Mouse (Mus musculus) CH12.LX (cell line): ENCODE measurements around the gene Stra8. TPM values are rescaled to one million over a fixed set of nuclear protein-coding genes. Genes with fewer than 3 reads are reported as not detected.

Experiments
- DNase-seq: peaks from one replicate; pipeline ENCODE4 v3.0.0-alpha.2; 2013; ENCODE audit errors: extremely low read depth
- H3K27ac ChIP-seq: 2 replicates; pipeline ENCODE4 v1.5.1; 2012; ENCODE audit warnings: low read depth, mild to moderate bottlenecking, control low read depth, moderate library complexity; ENCODE audit not compliant: insufficient read depth
- H3K27me3 ChIP-seq: replicated peaks from 2 replicates; pipeline ENCODE3; 2012; ENCODE audit warnings: inconsistent platforms
- H3K36me3 ChIP-seq, 2 experiments: replicated peaks in 1 of 2; 2 replicates each; pipeline versions ENCODE3 to v1.6.1; 2012; ENCODE audit warnings: inconsistent platforms in 1 of 2, low read length in 1 of 2, mild to moderate bottlenecking in 1 of 2, mixed read lengths in 1 of 2, moderate library complexity in 1 of 2; ENCODE audit not compliant: control insufficient read depth in 1 of 2, insufficient read depth in 1 of 2
- H3K4me1 ChIP-seq, 2 experiments: 2 replicates each; pipeline ENCODE4 v1.6.1; 2012; ENCODE audit warnings: inconsistent platforms in 1 of 2, moderate library complexity in 1 of 2; ENCODE audit not compliant: insufficient read depth in 2 of 2, control insufficient read depth in 1 of 2
- H3K4me2 ChIP-seq: 2 replicates; pipeline ENCODE4 v1.6.1; 2012; ENCODE audit warnings: low read depth, mild to moderate bottlenecking, control low read depth; ENCODE audit not compliant: poor library complexity, insufficient read depth, severe bottlenecking
- H3K4me3 ChIP-seq, 3 experiments: fragments of 150-350 bp in 1 of 3; sonication (generic) in 1 of 3; replicated peaks in 1 of 3; 2 replicates each; pipeline versions ENCODE3 to v1.5.1; 2011 to 2012; ENCODE audit warnings: low read depth in 2 of 3, low read length in 2 of 3, mild to moderate bottlenecking in 2 of 3, moderate library complexity in 2 of 3, control low read depth in 1 of 3, improper control_type of control experiment in 1 of 3, inconsistent platforms in 1 of 3, mixed read lengths in 1 of 3; ENCODE audit not compliant: poor library complexity in 1 of 3
- H3K79me2 ChIP-seq: replicated peaks from 2 replicates; pipeline ENCODE4 v1.6.1; 2012; ENCODE audit warnings: mild to moderate bottlenecking, moderate library complexity; ENCODE audit not compliant: control insufficient read depth, poor library complexity, insufficient read depth, severe bottlenecking; ENCODE audit errors: extremely low read depth
- H3K9ac ChIP-seq: 2 replicates; pipeline ENCODE4 v1.6.1; 2012; ENCODE audit warnings: low read depth, mild to moderate bottlenecking, control low read depth, moderate library complexity; ENCODE audit not compliant: insufficient read depth
- H3K9me3 ChIP-seq: replicated peaks from 2 replicates; pipeline ENCODE3; 2012; ENCODE audit warnings: low read length, inconsistent platforms, mixed read lengths
- CTCF ChIP-seq, 2 experiments: IDR thresholded peaks in 1 of 2; conservative IDR thresholded peaks in 1 of 2; 2 replicates each; pipeline ENCODE4 v1.5.1; 2011 to 2012; ENCODE audit warnings: low read depth in 2 of 2, low read length in 2 of 2, improper control_type of control experiment in 1 of 2, inconsistent platforms in 1 of 2, mild to moderate bottlenecking in 1 of 2, moderate library complexity in 1 of 2
- E2F4 ChIP-seq: IDR thresholded peaks from 2 replicates; pipeline ENCODE4 v1.6.1; 2011; ENCODE audit warnings: low read depth, low read length, improper control_type of control experiment; ENCODE audit not compliant: insufficient replicate concordance
- ELF1 ChIP-seq: IDR thresholded peaks from 2 replicates; pipeline ENCODE4 v1.6.1; 2014; ENCODE audit warnings: low read depth, mild to moderate bottlenecking, inconsistent platforms, low read length, improper control_type of control experiment
- GABPA ChIP-seq: IDR thresholded peaks from 2 replicates; pipeline ENCODE4 v1.6.1; 2012; ENCODE audit warnings: low read depth, low read length, improper control_type of control experiment, inconsistent platforms; ENCODE audit not compliant: insufficient replicate concordance
- HCFC1 ChIP-seq: IDR thresholded peaks from 2 replicates; pipeline ENCODE4 v1.6.1; 2012; ENCODE audit warnings: low read depth, mild to moderate bottlenecking, inconsistent platforms, low read length, improper control_type of control experiment
- JUN ChIP-seq: IDR thresholded peaks from 2 replicates; pipeline ENCODE4 v1.6.1; 2011; ENCODE audit warnings: low read depth, mild to moderate bottlenecking, low read length, improper control_type of control experiment, moderate library complexity; ENCODE audit not compliant: insufficient read depth
- JUND ChIP-seq: conservative IDR thresholded peaks from 2 replicates; pipeline ENCODE4 v1.6.1; 2011; ENCODE audit warnings: low read depth, low read length, improper control_type of control experiment
- KAT2A ChIP-seq: IDR thresholded peaks from 2 replicates; pipeline ENCODE4 v1.6.1; 2012; ENCODE audit warnings: low read length, improper control_type of control experiment, inconsistent platforms; ENCODE audit not compliant: insufficient replicate concordance
- MAFK ChIP-seq: IDR thresholded peaks from 2 replicates; pipeline ENCODE4 v1.6.1; 2011; ENCODE audit warnings: low read length, improper control_type of control experiment; ENCODE audit not compliant: insufficient replicate concordance
- MEF2A ChIP-seq: IDR thresholded peaks from 2 replicates; pipeline ENCODE4 v1.6.1; 2014; ENCODE audit warnings: low read depth, mild to moderate bottlenecking, inconsistent platforms, low read length, improper control_type of control experiment, borderline replicate concordance
- MXI1 ChIP-seq: IDR thresholded peaks from 2 replicates; pipeline ENCODE4 v1.6.1; 2011; ENCODE audit warnings: mild to moderate bottlenecking, low read depth, low read length, improper control_type of control experiment
- MYC ChIP-seq: IDR thresholded peaks from 2 replicates; pipeline ENCODE4 v1.6.1; 2011; ENCODE audit warnings: low read depth, mild to moderate bottlenecking, improper control_type of control experiment, low read length
- NELFE ChIP-seq: IDR thresholded peaks from 2 replicates; pipeline ENCODE4 v1.6.1; 2011; ENCODE audit warnings: low read depth, low read length, improper control_type of control experiment
- PAX5 ChIP-seq: IDR thresholded peaks from 2 replicates; pipeline ENCODE4 v1.6.1; 2012; ENCODE audit warnings: low read length, inconsistent platforms, mixed read lengths
- POLR2A ChIP-seq: IDR thresholded peaks from 2 replicates; pipeline ENCODE4 v1.6.1; 2011; ENCODE audit warnings: low read depth, mild to moderate bottlenecking, improper control_type of control experiment, low read length
- POLR2AphosphoS2 ChIP-seq: IDR thresholded peaks from 2 replicates; pipeline ENCODE4 v1.6.1; 2011; ENCODE audit warnings: low read depth, low read length, improper control_type of control experiment
- RAD21 ChIP-seq: IDR thresholded peaks from 2 replicates; pipeline ENCODE4 v1.6.1; 2011; ENCODE audit warnings: low read depth, mild to moderate bottlenecking, low read length, improper control_type of control experiment, moderate library complexity
- RCOR1 ChIP-seq: conservative IDR thresholded peaks from 2 replicates; pipeline ENCODE4 v1.6.1; 2012; ENCODE audit warnings: low read depth, mild to moderate bottlenecking, inconsistent platforms, low read length, improper control_type of control experiment
- SIN3A ChIP-seq: IDR thresholded peaks from 2 replicates; pipeline ENCODE4 v1.6.1; 2012; ENCODE audit warnings: low read length, improper control_type of control experiment, inconsistent platforms
- TBP ChIP-seq: conservative IDR thresholded peaks from 2 replicates; pipeline ENCODE4 v1.6.1; 2011; ENCODE audit warnings: low read depth, low read length, improper control_type of control experiment
- TCF12 ChIP-seq: IDR thresholded peaks from 2 replicates; pipeline ENCODE4 v1.6.1; 2014; ENCODE audit warnings: low read depth, mild to moderate bottlenecking, inconsistent platforms, low read length, improper control_type of control experiment
- USF1 ChIP-seq: IDR thresholded peaks from 2 replicates; pipeline ENCODE4 v1.6.1; 2014; ENCODE audit warnings: low read depth, mild to moderate bottlenecking, inconsistent platforms, low read length, improper control_type of control experiment
- dilution Hi-C: fragments of 300-500 bp; cut with MboI; formaldehyde crosslinking; loops from 2 replicates; pipeline ENCODE4 v1.14.3; 2020; ENCODE audit warnings: low sequenced_read_pairs; ENCODE audit not compliant: extremely low pct_unique_long_range_greater_than_20kb, extremely low pct_ligation_motif_present
- in situ Hi-C: fragments of 300-500 bp; cut with MboI; formaldehyde crosslinking; loops from 3 replicates; pipeline ENCODE4 v1.14.3; 2019; ENCODE audit warnings: low sequenced_read_pairs, low pct_ligation_motif_present, low pct_unique_long_range_greater_than_20kb, mixed read lengths
- polyA plus RNA-seq: library from polyadenylated mRNA; unstranded; fragments of >175 nt; gene quantifications from 2 replicates; pipeline ENCODE4 v1.2.1, GENCODE M21; 2012; ENCODE audit warnings: low read depth; ENCODE audit not compliant: insufficient read length
- total RNA-seq, 2 experiments: library from RNA; depleted of rRNA; stranded (reverse); fragments of 300-350 nt in 1 of 2; fragments of >200 nt in 1 of 2; gene quantifications; 2 replicates each; pipeline ENCODE4 v1.2.3; 2012 to 2014

Gene Stra8
- total and polyA plus RNA-seq, 3 experiments = 0.08 to 0.77 TPM; not detected in 1

DNA sequence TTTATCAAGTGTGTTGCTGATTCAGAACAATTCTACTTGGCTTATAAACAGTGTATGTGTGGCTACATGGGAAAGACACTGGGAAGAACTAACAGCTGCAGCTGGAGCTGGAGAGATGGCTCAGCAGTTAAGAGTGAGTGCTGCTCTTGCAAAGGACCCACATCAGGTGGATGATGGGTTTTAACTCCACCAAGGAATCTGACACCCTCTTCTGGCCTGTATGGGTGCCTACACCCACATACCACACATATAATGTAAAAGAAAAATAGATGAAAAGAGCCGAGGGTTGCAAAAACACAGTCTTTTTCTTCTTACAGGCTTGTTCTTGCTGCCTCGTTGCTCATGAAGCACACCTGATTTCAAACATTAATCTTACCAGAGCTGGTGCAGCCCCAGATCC, 13.8 kb upstream of the Stra8 start:
- no peak overlapping the region for H3K9ac ChIP-seq
- dilution Hi-C loops = no loop called here

DNA sequence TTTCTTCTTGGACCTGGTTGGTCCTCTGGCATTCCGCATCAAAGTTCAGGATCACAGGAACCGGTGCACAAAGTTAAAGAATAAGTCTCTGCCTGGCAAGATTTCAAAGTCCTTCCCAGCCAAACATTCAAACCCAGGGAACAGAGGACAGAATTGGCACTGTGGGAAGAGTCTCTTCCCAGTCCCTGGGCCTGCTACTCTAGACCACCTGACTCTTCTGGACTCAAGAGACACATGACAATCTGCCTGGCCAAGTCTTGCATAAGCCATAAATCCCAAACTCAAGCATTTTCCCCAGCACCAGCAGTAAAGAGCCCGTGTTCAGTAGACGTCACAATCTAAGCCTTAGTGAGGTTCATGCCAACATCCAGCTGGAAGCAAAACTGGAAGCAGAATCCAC, 13.3 kb upstream of the Stra8 start:
- Histone ChIP-seq H3K27ac (no peak overlapping the region), H3K4me1 (peaks cover 9 to 50% of the 10 kb centered on the region in 2 experiments), H3K4me3 (no peak overlapping the region), H3K9me3 (no peaks in the 10 kb centered on the region), H3K36me3 (peaks cover 31 to 70% of the 10 kb centered on the region in 2 experiments), H3K4me2 (no peak overlapping the region), H3K9ac (no peak overlapping the region), H3K79me2 (peaks cover 6% of the 10 kb centered on the region), H3K27me3 (no peaks in the 10 kb centered on the region)
- DNase-seq = no peak
- TF ChIP-seq MAFK (no peak), MEF2A (no peak), GABPA (no peak), USF1 (no peak), POLR2A (no peak), TBP (no peak), SIN3A (no peak), POLR2AphosphoS2 (no peak), PAX5 (no peak), RCOR1 (no peak), MXI1 (no peak), RAD21 (no peak), MYC (no peak), ELF1 (no peak), JUND (no peak), KAT2A (no peak), E2F4 (no peak), JUN (no peak)
- dilution Hi-C loops (no loop called here), in situ Hi-C loops (no loop called here)

More for the DNA sequence above, 13.8 kb upstream of the Stra8 start:
- H3K27ac ChIP-seq = no peak overlapping the region
- in situ Hi-C loops = no loop called here
- no peak for TF ChIP-seq JUN
- peak in 1 of 2 experiments; percentile 31; a peak in 2 of 4 replicates for TF ChIP-seq CTCF (conservative IDR thresholded peaks at IDR 0.05 in 1 of 2, IDR thresholded peaks at IDR 0.05 in 1 of 2; ENCODE audit: low read depth in 2 of 2, low read length in 2 of 2)
- no peak for TF ChIP-seq SIN3A
- TF ChIP-seq MAFK = no peak
- no peak for TF ChIP-seq TCF12
- TF ChIP-seq HCFC1 = no peak
- no peak for TF ChIP-seq NELFE
- H3K4me1 ChIP-seq = peaks cover 10 to 51% of the 10 kb centered on the region in 2 experiments
- H3K4me3 ChIP-seq = no peak overlapping the region
- peaks cover 6% of the 10 kb centered on the region for H3K79me2 ChIP-seq
- no peaks in the 10 kb centered on the region for H3K9me3 ChIP-seq
- no peaks in the 10 kb centered on the region for H3K27me3 ChIP-seq
- DNase-seq = no peak
- H3K36me3 ChIP-seq = peaks cover 32 to 75% of the 10 kb centered on the region in 2 experiments
- no peak overlapping the region for H3K4me2 ChIP-seq
